Mouse (Mus musculus): ENCODE measurements around the gene Gpr18.

GRCm38 (mm10) chr14:121949897-121950296 is 34.3 kb upstream of the Gpr18 start:
- no peak for TF ChIP-seq CTCF (IDR thresholded peaks at IDR 0.05; ENCODE audit: low read depth, low read length)
- TF ChIP-seq POLR2A (IDR thresholded peaks at IDR 0.05; ENCODE audit: borderline replicate concordance, low read depth, low read length): no peak
